Mouse (Mus musculus) lung, adult 2 months (tissue): ENCODE measurements around the gene Mylip. TPM values are rescaled to one million over a fixed set of nuclear protein-coding genes. Genes with fewer than 3 reads are reported as not detected.

Experiments used
- DNase-seq: peaks from one replicate; pipeline ENCODE4 v3.0.0; 2022
- H3K4me1 ChIP-seq: fragments of 200-500 bp; 2 replicates; pipeline ENCODE4 v1.6.1; 2011; ENCODE audit warnings: low read length; ENCODE audit not compliant: control insufficient read depth, insufficient read depth
- H3K4me3 ChIP-seq: fragments of 200-500 bp; replicated peaks from 2 replicates; pipeline ENCODE3; 2011; ENCODE audit warnings: low read depth, mild to moderate bottlenecking, control low read depth, low read length; ENCODE audit errors: extremely low read depth
- CTCF ChIP-seq: fragments of 200-500 bp; IDR thresholded peaks from 2 replicates; pipeline ENCODE4 v1.5.1; 2011; ENCODE audit warnings: mild to moderate bottlenecking, low read length, control low read depth; ENCODE audit not compliant: insufficient read depth
- POLR2A ChIP-seq: fragments of 200-500 bp; IDR thresholded peaks from 2 replicates; pipeline ENCODE4 v1.6.1; 2011; ENCODE audit warnings: low read depth, mild to moderate bottlenecking, control low read depth, low read length, borderline replicate concordance; ENCODE audit errors: extremely low read depth
- WGBS: fragments of 180-500 bp; shearing (Covaris S2); methylation state at CpG from one replicate; pipeline ENCODE4 v1.1.7; 2018; 5-methylcytosine and 5-hydroxymethylcytosine counted together
- polyA plus RNA-seq: library from polyadenylated mRNA; depleted of rRNA; stranded (reverse); fragments of >200 nt; gene quantifications from 2 replicates; pipeline ENCODE4 v1.2.3, GENCODE M21; 2012

Mylip gene
- polyA plus RNA-seq, 1 experiment = 27.1 TPM

DNA sequence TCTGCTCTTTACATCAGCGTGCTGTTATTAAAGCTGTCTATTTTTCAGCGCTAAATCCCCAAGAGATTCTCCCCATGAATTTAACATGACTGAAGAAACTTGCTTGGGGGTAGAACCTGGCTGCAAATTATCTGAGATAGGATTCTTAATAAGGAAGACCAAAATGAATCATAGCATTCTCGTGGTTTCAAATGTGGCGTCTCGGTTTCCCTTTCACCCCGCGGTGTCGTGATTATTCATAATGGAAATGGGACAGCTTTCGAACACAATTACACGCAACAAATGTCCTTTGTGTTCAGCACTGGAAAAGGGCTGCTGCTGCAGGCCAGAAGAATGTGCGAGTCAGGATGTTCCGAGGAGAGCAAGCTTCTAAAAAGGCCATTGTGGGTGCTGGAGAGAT, 29.4 kb downstream of the Mylip start:
- no peak for DNase-seq
- Histone ChIP-seq H3K4me3 (no peak overlapping the region), H3K4me1 (no peaks in the 10 kb centered on the region)
- 80% methylated on average over 12 of the region's 12 CpGs for WGBS
- TF ChIP-seq POLR2A (no peak), CTCF (no peak)

- WGBS = 91% methylated on average over 13 of the region's 13 CpGs
- TF ChIP-seq CTCF (no peak), POLR2A (no peak)
- no peak for DNase-seq
- no peaks in the 10 kb centered on the region for H3K4me1 ChIP-seq
- no peak overlapping the region for H3K4me3 ChIP-seq
These were observed 32.7 kb downstream of the Mylip start for GRCm38 (mm10) chr13:45422251-45422650.

GRCm38 (mm10) chr13:45422709-45423108, 33.2 kb downstream of the Mylip start:
- TF ChIP-seq CTCF = no peak
- no peak for TF ChIP-seq POLR2A

GRCm38 (mm10) chr13:45423905-45424304, 34.4 kb downstream of the Mylip start:
- WGBS = 81% methylated on average over 5 of the region's 5 CpGs
- Histone ChIP-seq H3K4me3 (no peak overlapping the region), H3K4me1 (no peaks in the 10 kb centered on the region)
- DNase-seq = no peak
- TF ChIP-seq POLR2A (no peak), CTCF (no peak)

More at GRCm38 (mm10) chr13:45422709-45423108, 33.2 kb downstream of the Mylip start:
- WGBS = 78% methylated on average over 5 of the region's 5 CpGs
- no peaks in the 10 kb centered on the region for H3K4me1 ChIP-seq
- no peak for DNase-seq
- no peak overlapping the region for H3K4me3 ChIP-seq

DNA sequence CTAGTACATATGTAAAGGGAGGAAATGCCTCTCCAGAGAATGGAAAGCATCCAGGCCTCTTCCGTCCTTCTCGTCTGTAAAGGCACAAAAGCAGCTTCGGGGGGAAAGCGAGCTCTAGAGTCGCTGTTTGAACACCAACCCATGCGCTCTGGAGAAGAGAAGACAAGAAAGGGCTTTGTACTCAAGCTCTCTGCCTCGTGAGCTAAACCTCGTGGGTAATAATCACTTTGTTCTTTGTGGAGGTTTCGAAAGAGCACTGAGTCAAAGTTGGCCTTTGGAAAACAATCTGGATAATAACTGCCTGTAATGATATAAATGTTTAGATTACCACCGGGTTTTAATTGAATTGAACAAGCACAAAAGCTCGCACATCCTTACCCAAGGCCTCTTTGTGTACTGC, 39.7 kb downstream of the Mylip start:
- Histone ChIP-seq H3K4me1 (no peaks in the 10 kb centered on the region), H3K4me3 (no peak overlapping the region)
- no peak for DNase-seq
- 31% methylated on average over 11 of the region's 11 CpGs for WGBS
- TF ChIP-seq CTCF (no peak), POLR2A (no peak)

GRCm38 (mm10) chr13:45437134-45437533, 47.6 kb downstream of the Mylip start:
- no peak for DNase-seq
- H3K4me3 ChIP-seq = no peak overlapping the region
- WGBS = 83% methylated on average over 9 of the region's 9 CpGs
- TF ChIP-seq POLR2A (no peak), CTCF (no peak)
- no peaks in the 10 kb centered on the region for H3K4me1 ChIP-seq

DNA sequence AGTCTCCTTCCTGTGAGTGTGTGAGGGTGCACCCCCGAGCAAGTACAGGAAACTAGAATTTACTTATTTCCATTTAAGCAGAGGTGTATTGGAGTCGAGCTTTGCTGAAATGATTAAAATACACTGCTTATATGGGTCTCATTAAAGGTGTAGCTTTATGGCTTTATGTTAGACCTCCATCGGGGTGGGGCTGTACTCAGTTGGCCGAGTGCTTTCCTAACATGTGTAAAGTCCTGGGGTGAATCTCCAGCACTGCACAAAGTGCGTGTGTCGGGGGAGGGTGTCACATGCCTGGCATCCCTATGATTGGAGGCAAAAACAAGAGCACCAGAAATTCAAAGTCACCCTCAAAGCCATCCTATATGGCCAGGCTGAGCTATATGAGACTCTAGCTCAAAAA, 49.3 kb downstream of the Mylip start:
- TF ChIP-seq POLR2A = no peak
- no peak for TF ChIP-seq CTCF

DNA sequence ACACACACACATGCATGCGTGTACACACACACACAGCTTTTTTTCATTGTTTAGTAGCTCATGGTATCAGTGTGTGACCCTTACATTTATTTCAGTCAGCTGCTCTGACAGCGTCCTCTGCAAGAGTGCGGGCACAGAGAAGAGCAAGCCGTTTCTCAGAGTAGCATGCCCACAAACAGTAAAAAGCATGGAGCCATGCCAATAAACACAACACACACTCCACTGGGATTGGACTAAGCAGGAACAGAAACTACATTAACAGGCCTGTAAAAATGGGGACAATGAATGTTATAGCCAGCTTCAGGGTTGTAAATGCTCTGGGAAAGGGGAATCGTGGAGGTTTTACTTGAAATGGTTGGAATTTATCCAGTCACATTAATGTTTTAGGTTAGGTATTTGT, 50.7 kb downstream of the Mylip start:
- 63% methylated on average over 5 of the region's 5 CpGs for WGBS
- Histone ChIP-seq H3K4me1 (peaks cover 7% of the 10 kb centered on the region; the same call in 1 of the 2 replicates), H3K4me3 (no peak overlapping the region)
- no peak for TF ChIP-seq CTCF
- TF ChIP-seq POLR2A = no peak
- no peak for DNase-seq

More for the DNA sequence above, 49.3 kb downstream of the Mylip start:
- peaks cover 4% of the 10 kb centered on the region; the same call in 1 of the 2 replicates for H3K4me1 ChIP-seq
- H3K4me3 ChIP-seq = no peak overlapping the region
- 79% methylated on average over 6 of the region's 6 CpGs for WGBS
- no peak for DNase-seq

DNA sequence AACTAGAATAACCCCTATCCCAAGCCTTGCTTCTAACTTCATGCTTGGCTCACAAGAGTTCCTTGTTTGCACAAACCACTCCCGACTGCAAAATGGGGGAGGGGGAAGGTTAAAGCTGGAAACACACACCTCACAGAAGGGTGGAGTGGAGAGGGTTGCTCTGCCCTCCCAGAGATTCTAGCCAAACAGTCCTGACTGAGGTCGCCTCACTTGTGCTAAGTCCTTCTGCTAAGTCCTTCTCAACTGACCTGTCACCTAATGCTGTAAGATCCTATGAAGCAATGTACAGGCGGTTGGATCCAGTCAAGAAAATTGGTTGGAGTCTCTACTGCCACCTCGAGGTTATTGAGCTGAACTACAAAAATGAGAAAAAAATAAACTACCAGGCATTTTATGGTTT, 52.9 kb downstream of the Mylip start:
- 10% methylated on average over 4 of the region's 4 CpGs for WGBS
- Histone ChIP-seq H3K4me3 (no peak overlapping the region), H3K4me1 (peaks cover 7% of the 10 kb centered on the region; the same call in 1 of the 2 replicates)
- DNase-seq = peak; percentile 41
- TF ChIP-seq POLR2A = no peak
- no peak for TF ChIP-seq CTCF

GRCm38 (mm10) chr13:45442918-45443535, 53.5 kb downstream of the Mylip start:
- no peak for TF ChIP-seq POLR2A
- no peak for TF ChIP-seq CTCF
- Histone ChIP-seq H3K4me1 (peaks cover 7% of the 10 kb centered on the region; the same call in 1 of the 2 replicates), H3K4me3 (no peak overlapping the region)
- DNase-seq = no peak
- WGBS = 38% methylated on average over 8 of the region's 8 CpGs
